Mouse (Mus musculus) embryonic facial prominence, embryonic 13.5 days (tissue): Measurements from ENCODE around the gene Slc25a45. TPM values are rescaled to one million over a fixed set of nuclear protein-coding genes. Genes with fewer than 3 reads are reported as not detected.

Experiments used
- ATAC-seq: fragments of 200-750 bp; cut with Nextera tagmentation; 2 replicates; pipeline ENCODE4 v1.8.0; 2017; ENCODE audit warnings: low read depth; ENCODE audit not compliant: insufficient number of reproducible peaks, insufficient read depth, low FRiP score, low TSS enrichment
- H3K27ac ChIP-seq: fragments of 300-500 bp; sonication (generic); 2 replicates; pipeline ENCODE4 v1.5.1; 2015; ENCODE audit warnings: moderate library complexity, mild to moderate bottlenecking, inconsistent platforms
- H3K27me3 ChIP-seq: fragments of 300-500 bp; sonication (generic); 2 replicates; pipeline ENCODE4 v1.6.1; 2015; ENCODE audit warnings: mild to moderate bottlenecking, inconsistent platforms
- H3K36me3 ChIP-seq: fragments of 300-500 bp; sonication (generic); 2 replicates; pipeline ENCODE4 v1.6.1; 2015; ENCODE audit warnings: mild to moderate bottlenecking, inconsistent platforms
- H3K4me1 ChIP-seq: fragments of 300-500 bp; sonication (generic); 2 replicates; pipeline ENCODE4 v1.6.1; 2015; ENCODE audit warnings: inconsistent platforms
- H3K4me2 ChIP-seq: fragments of 300-500 bp; sonication (generic); 2 replicates; pipeline ENCODE4 v1.6.1; 2015; ENCODE audit warnings: moderate library complexity, mild to moderate bottlenecking, inconsistent platforms
- H3K4me3 ChIP-seq: fragments of 300-500 bp; sonication (generic); 2 replicates; pipeline ENCODE4 v1.5.1; 2015; ENCODE audit warnings: mild to moderate bottlenecking, inconsistent platforms
- H3K9ac ChIP-seq: fragments of 300-500 bp; sonication (generic); 2 replicates; pipeline ENCODE4 v1.6.1; 2015; ENCODE audit warnings: mild to moderate bottlenecking, inconsistent platforms
- H3K9me3 ChIP-seq: fragments of 300-500 bp; sonication (generic); 2 replicates; pipeline ENCODE4 v1.6.1; 2016; ENCODE audit warnings: inconsistent platforms
- WGBS: fragments of 180-500 bp; shearing (Covaris S2); methylation state at CpG from one replicate; pipeline ENCODE4 v1.1.7; 2015; ENCODE audit warnings: mixed read lengths; 5-methylcytosine and 5-hydroxymethylcytosine counted together
- polyA plus RNA-seq: library from polyadenylated mRNA; unstranded; fragments of >200 nt; fragmentation: Nextera tagmentation; extraction: Ambion mirVana; gene quantifications from 2 replicates; pipeline ENCODE4 v1.2.1, GENCODE M21; 2015

The Slc25a45 gene
- polyA plus RNA-seq, 1 experiment from 2014 or later, result 4.5 TPM

DNA sequence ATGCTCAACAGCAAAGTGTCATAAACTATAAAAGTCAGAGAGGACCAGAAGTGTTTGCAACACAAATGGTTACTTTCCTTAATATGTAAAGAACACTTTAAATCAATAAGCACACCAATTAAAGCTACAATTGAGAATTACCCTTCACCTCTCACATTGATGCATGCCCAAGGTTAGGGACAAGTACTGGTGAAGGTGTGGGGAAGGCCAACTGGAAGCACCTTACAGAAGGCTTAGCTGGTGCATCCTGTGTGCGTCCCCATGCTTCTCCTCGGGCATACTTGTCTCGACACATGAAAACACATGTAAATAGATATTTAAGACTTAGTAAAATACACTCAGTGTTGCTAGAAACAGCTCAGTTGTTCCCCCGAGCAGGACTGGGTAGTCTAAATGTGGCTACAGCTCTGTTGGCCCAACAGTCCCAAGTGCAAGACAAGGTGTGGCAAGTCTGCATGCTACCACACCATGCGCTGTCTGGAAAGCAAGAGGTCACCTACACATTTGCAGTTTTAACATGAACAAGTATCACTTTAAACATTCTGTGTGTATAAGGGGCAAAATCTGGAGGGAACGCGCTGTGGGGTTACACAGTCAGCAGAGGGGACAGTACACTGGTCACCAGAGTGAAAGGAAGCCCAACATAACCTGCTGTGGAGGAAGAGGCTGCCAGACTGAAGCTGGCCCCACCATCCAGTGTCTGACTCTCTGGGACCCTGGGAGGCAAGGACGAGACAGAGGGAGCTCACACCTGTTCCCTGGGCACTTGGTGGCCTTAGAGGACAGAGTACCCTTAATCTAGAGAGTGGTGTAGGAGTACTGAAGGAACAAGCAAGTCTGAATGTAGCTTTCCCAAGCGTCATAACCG, 42.3 kb upstream of the Slc25a45 start:
- H3K27me3 ChIP-seq, result no peaks in the 10 kb centered on the region
- peaks cover under 1% of the 10 kb centered on the region for H3K4me1 ChIP-seq
- H3K27ac ChIP-seq, result no peak overlapping the region
- WGBS, result 89% methylated on average over 10 of the region's 10 CpGs
- no peak for ATAC-seq
- H3K9ac ChIP-seq, result no peak overlapping the region
- H3K4me3 ChIP-seq, result no peak overlapping the region
- H3K36me3 ChIP-seq, result no peaks in the 10 kb centered on the region
- no peak overlapping the region for H3K4me2 ChIP-seq
- no peaks in the 10 kb centered on the region for H3K9me3 ChIP-seq

DNA sequence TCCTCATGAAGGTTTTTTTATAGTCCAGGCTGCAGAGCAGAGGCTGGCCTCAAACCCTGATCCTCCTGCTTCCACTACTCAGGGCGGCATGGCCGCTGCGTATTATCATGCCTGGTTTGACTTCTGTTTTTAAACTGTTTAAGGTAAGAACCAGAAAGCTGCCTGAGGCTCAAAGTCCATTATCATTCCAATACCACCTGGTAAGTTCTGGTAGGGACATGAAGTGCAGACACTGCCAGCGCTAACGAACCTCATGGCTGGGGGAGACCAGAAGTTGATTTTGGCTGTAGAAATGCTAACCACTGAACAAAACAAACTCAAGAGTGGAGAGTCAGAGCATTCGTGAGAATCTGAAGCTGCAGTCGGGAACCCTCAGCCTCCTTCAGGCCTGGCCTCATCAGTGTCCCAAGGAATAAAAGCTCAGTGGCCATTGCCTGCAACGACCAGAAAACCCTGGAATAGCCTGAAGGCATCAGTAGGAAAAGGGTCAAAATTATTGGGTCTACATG, 41.6 kb upstream of the Slc25a45 start:
- Histone ChIP-seq H3K4me1 (peaks cover 7% of the 10 kb centered on the region), H3K36me3 (no peaks in the 10 kb centered on the region), H3K9me3 (no peaks in the 10 kb centered on the region), H3K27me3 (no peaks in the 10 kb centered on the region), H3K4me2 (no peak overlapping the region), H3K27ac (no peak overlapping the region), H3K4me3 (no peak overlapping the region), H3K9ac (no peak overlapping the region)
- WGBS, result 71% methylated on average over 8 of the region's 8 CpGs
- no peak for ATAC-seq

DNA sequence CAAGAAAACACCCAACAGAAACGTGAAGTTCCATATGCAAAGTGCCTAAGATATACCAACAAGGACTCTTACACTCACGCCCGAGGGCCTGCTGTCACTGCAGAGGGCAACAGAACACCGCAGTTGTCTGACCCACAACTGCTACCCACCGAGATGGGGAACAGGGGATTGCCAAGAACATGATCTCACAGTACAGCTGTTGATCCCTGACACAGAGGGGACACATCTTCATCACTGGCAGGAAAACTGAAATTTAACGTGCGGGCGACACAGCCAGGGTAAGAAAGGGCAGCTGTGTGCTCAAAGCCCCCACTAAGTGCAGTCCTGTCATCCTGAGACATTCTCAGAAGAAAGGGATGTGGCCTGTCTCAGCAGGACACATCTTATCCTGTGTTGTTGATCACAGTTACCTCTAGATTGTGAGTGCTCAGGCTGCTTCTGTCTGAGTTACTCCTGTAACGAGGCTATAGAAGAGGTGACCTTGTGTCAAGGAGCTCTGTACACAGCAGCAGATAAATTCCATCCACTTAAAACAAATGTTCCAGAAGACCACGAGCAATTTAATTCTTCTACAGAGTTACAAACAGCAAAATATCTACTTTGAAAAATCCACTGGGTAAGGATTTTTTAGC, 40.6 kb upstream of the Slc25a45 start:
- no peaks in the 10 kb centered on the region for H3K9me3 ChIP-seq
- no peak overlapping the region for H3K9ac ChIP-seq
- H3K27me3 ChIP-seq, result no peaks in the 10 kb centered on the region
- H3K27ac ChIP-seq, result no peak overlapping the region
- peaks cover 17% of the 10 kb centered on the region for H3K4me1 ChIP-seq
- H3K4me3 ChIP-seq, result no peak overlapping the region
- H3K36me3 ChIP-seq, result no peaks in the 10 kb centered on the region
- no peak for ATAC-seq
- H3K4me2 ChIP-seq, result no peak overlapping the region
- 69% methylated on average over 10 of the region's 10 CpGs for WGBS

DNA sequence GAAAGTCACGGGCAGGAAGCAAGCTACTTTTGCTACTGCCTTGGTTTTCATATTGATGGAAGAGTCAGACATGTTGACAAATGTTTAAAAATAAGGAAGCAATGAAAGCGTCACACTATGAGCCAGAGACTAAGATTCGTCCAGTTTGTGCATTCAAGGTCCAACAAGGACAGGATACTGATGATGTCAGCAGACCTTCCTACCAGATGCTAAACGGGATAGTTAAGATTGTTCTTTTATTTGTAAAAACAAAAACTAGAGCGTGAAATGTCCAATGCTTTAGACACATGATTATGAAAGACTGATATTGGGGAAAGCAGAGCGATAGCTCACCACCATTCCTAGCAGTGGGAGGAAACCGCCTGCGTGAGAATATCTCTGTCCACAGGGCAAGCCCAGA, 40.0 kb upstream of the Slc25a45 start:
- WGBS, result 81% methylated on average over 8 of the region's 8 CpGs
- no peaks in the 10 kb centered on the region for H3K9me3 ChIP-seq

GRCm38 (mm10) chr19:5838136-5838891, 39.3 kb upstream of the Slc25a45 start:
- 80% methylated on average over 12 of the region's 12 CpGs for whole genome bisulfite sequencing
- no peak for ATAC-seq
- no peak overlapping the region for H3K4me3 ChIP-seq
- no peaks in the 10 kb centered on the region for H3K9me3 ChIP-seq
- no peak overlapping the region for H3K9ac ChIP-seq
- H3K36me3 ChIP-seq, result no peaks in the 10 kb centered on the region
- H3K4me1 ChIP-seq, result peaks cover 30% of the 10 kb centered on the region
- no peak overlapping the region for H3K4me2 ChIP-seq
- no peaks in the 10 kb centered on the region for H3K27me3 ChIP-seq
- no peak overlapping the region for H3K27ac ChIP-seq

More for the DNA sequence above, 40.0 kb upstream of the Slc25a45 start:
- H3K36me3 ChIP-seq, result no peaks in the 10 kb centered on the region
- no peak overlapping the region for H3K27ac ChIP-seq
- H3K9ac ChIP-seq, result no peak overlapping the region
- no peak overlapping the region for H3K4me3 ChIP-seq
- H3K4me2 ChIP-seq, result no peak overlapping the region
- no peaks in the 10 kb centered on the region for H3K27me3 ChIP-seq
- ATAC-seq, result no peak
- peaks cover 23% of the 10 kb centered on the region for H3K4me1 ChIP-seq

DNA sequence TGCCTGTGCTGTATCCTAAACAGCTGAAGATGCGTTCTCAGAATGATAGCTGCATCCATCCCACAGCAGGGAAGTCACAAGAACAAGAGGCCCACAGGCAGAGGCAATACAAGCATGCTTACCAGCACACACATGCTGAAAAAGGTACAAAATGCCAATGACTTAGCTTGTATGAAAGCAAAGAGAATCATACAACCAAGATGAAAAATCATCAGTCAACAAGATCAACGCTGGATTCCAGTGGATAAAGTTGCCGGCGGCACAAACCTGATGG, 38.8 kb upstream of the Slc25a45 start:
- no peaks in the 10 kb centered on the region for H3K36me3 ChIP-seq
- no peaks in the 10 kb centered on the region for H3K9me3 ChIP-seq
- no peaks in the 10 kb centered on the region for H3K27me3 ChIP-seq
- WGBS, result 93% methylated on average over 4 of the region's 4 CpGs
- H3K4me3 ChIP-seq, result no peak overlapping the region
- no peak overlapping the region for H3K4me2 ChIP-seq
- H3K4me1 ChIP-seq, result peaks cover 35% of the 10 kb centered on the region
- no peak overlapping the region for H3K9ac ChIP-seq
- no peak overlapping the region for H3K27ac ChIP-seq
- no peak for ATAC-seq

DNA sequence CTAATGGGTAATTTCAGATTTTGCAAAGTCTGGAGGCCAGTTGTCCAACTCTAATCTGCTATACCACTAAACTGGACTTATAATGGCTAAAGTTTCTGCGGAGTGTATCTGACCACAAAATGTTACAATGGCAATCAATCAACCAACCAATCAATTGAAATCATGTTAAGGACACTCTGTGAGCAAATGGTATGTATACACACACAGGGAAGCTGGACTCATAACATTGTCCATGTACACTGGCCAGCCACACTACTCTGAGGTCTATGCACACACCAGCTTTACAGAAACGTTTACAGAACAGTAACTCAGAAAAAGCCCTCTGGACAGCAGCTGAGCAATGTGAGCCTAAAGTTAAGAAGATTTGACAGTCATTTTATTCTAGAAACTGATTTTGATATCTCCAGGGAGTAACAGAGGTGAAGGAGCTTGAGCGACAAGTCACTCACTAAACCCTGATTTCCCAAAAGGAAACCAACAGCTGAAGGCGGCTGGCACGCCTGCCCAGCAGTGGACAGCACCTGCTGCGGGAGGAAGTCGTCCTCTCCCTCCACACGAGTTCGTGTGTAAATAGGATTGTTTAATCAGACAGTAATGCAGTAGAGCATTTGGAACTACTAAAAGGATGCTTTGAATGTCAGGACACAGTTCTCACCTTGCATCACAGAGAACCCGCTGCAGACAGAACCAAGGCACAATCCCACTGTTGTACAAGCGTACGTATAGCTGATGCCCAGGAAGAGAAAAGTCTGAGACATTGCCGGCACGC, 38.1 kb upstream of the Slc25a45 start:
- Histone ChIP-seq H3K9me3 (no peaks in the 10 kb centered on the region), H3K4me3 (no peak overlapping the region), H3K9ac (0 out of 2 replicates have a peak overlapping the region, but pooled peaks have one; percentile 11), H3K36me3 (no peaks in the 10 kb centered on the region), H3K27me3 (no peaks in the 10 kb centered on the region), H3K4me2 (no peak overlapping the region), H3K27ac (no peak overlapping the region), H3K4me1 (peaks cover 42% of the 10 kb centered on the region)
- no peak for ATAC-seq
- WGBS, result 78% methylated on average over 14 of the region's 14 CpGs

DNA sequence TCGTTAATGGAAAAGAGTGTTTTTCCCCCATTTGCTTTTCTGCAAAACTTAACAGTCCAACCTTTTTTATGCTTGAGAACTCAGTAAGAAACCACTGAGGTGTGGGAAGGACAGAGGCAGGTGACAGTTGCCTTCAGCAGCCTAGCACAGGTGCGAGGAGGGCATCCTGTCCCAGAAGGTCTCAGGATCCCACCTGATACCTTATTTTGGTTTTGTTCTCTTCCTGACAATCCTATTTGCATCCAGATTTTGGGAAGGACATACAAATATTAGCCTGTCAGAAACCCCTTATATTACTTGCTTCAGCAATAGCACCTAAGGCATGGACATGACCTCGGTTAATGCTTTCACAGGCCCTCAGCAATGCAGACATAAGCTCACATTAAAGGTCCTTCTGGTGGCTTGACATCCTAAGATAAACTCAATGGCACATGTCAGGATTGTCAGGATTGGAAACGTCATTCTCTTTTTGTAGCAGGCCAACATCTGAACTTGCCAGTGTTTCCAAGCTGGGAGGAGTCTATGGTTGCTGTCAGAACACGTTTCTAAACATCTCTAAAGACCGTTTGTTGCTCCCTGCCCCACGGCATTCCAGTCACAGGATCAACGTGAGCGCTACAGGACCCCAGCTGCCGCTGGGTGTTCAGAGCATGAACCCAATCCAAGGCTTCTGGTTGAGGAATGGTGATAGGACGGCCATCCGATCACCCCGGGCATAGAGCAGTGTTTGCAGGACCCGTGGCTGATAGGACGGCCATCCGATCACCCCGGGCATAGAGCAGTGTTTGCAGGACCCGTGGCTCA, 37.3 kb upstream of the Slc25a45 start:
- H3K27ac ChIP-seq, result no peak overlapping the region
- H3K9ac ChIP-seq, result 0 out of 2 replicates have a peak overlapping the region, but pooled peaks have one; percentile 11
- no peaks in the 10 kb centered on the region for H3K27me3 ChIP-seq
- ATAC-seq, result no peak
- H3K36me3 ChIP-seq, result no peaks in the 10 kb centered on the region
- H3K4me1 ChIP-seq, result peaks cover 50% of the 10 kb centered on the region
- H3K4me3 ChIP-seq, result no peak overlapping the region
- no peaks in the 10 kb centered on the region for H3K9me3 ChIP-seq
- WGBS, result 67% methylated on average over 18 of the region's 18 CpGs
- peak overlapping the region; percentile 19 for H3K4me2 ChIP-seq

DNA sequence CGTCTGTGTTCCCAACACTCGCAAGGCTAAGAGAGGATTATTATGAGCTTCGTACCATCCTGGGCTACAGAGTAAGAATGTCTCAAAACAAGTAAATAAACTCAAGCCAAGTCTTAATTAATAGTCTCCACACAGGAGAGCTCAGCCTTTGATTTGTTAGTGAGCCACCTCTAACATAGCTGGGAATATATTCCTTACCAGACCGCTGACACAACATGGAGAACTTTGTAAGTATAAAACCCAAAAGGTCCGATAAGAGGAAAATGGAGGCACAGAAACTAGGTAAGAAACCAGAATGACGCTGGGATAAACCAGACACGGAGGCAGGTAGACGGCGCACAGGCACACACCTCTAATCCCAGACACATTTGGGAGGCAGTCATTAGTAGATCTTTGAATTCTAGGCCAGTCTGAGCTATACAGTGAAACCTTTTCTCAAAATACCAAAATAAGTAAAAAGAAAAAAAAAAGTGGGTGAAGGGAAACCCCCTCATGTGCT, 36.7 kb upstream of the Slc25a45 start:
- Histone ChIP-seq H3K36me3 (no peaks in the 10 kb centered on the region), H3K4me3 (no peak overlapping the region), H3K27ac (no peak overlapping the region), H3K9ac (0 out of 2 replicates have a peak overlapping the region, but pooled peaks have one; percentile 16), H3K4me1 (peaks cover 51% of the 10 kb centered on the region), H3K4me2 (peak overlapping the region; percentile 19), H3K27me3 (no peaks in the 10 kb centered on the region), H3K9me3 (no peaks in the 10 kb centered on the region)
- 86% methylated on average over 9 of the region's 9 CpGs for WGBS
- ATAC-seq, result no peak

- peaks cover 56% of the 10 kb centered on the region for H3K4me1 ChIP-seq
- peak overlapping the region; percentile 19; the same call in 1 of the 2 replicates for H3K4me2 ChIP-seq
- 0 out of 2 replicates have a peak overlapping the region, but pooled peaks have one; percentile 98 for H3K27ac ChIP-seq
- no peaks in the 10 kb centered on the region for H3K27me3 ChIP-seq
- 0 out of 2 replicates have a peak overlapping the region, but pooled peaks have one; percentile 16 for H3K9ac ChIP-seq
- ATAC-seq, result no peak
- WGBS, result 61% methylated on average over 4 of the region's 4 CpGs
- H3K4me3 ChIP-seq, result no peak overlapping the region
- H3K9me3 ChIP-seq, result no peaks in the 10 kb centered on the region
- H3K36me3 ChIP-seq, result no peaks in the 10 kb centered on the region
Observed at GRCm38 (mm10) chr19:5841389-5841946, 36.1 kb upstream of the Slc25a45 start.
